Mouse (Mus musculus) lung, postnatal 0 days (tissue): ENCODE measurements around the gene Rnf113a2. TPM values are rescaled to one million over a fixed set of nuclear protein-coding genes. Genes with fewer than 3 reads are reported as not detected.

Source experiments
- ATAC-seq: fragments of 200-750 bp; cut with Nextera tagmentation; 2 replicates; pipeline ENCODE4 v1.8.0; 2017; ENCODE audit warnings: moderate library complexity
- DNase-seq: peaks from one replicate; pipeline ENCODE4 v3.0.0-alpha.2; 2016; ENCODE audit warnings: low spot score
- H3K27ac ChIP-seq: fragments of 300-500 bp; sonication (generic); 2 replicates; pipeline ENCODE4 v1.5.1; 2014; ENCODE audit warnings: antibody characterized with exemption, mild to moderate bottlenecking, low read length, mixed read lengths
- H3K27me3 ChIP-seq: fragments of 300-500 bp; sonication (generic); replicated peaks from 2 replicates; pipeline ENCODE4 v1.6.1; 2014; ENCODE audit warnings: low read length, mixed read lengths; ENCODE audit not compliant: insufficient read depth
- H3K36me3 ChIP-seq: fragments of 300-500 bp; sonication (generic); 2 replicates; pipeline ENCODE4 v1.6.1; 2014; ENCODE audit warnings: low read length, mixed read lengths; ENCODE audit not compliant: insufficient read depth
- H3K4me1 ChIP-seq: fragments of 300-500 bp; sonication (generic); 2 replicates; pipeline ENCODE4 v1.6.1; 2014; ENCODE audit warnings: antibody characterized with exemption, low read depth, low read length, mixed read lengths; ENCODE audit not compliant: insufficient read depth
- H3K4me2 ChIP-seq: fragments of 300-500 bp; sonication (generic); replicated peaks from 2 replicates; pipeline ENCODE4 v1.6.1; 2014; ENCODE audit warnings: low read depth, mild to moderate bottlenecking, low read length, moderate library complexity, mixed read lengths
- H3K4me3 ChIP-seq: fragments of 300-500 bp; sonication (generic); 2 replicates; pipeline ENCODE4 v1.5.1; 2014; ENCODE audit warnings: low read depth, low read length
- H3K9ac ChIP-seq: fragments of 300-500 bp; sonication (generic); replicated peaks from 2 replicates; pipeline ENCODE4 v1.6.1; 2014; ENCODE audit warnings: low read depth, mild to moderate bottlenecking
- H3K9me3 ChIP-seq: fragments of 300-500 bp; sonication (generic); 2 replicates; pipeline ENCODE4 v1.6.1; 2016; ENCODE audit warnings: low read length, mixed read lengths
- CTCF ChIP-seq: IDR thresholded peaks from 2 replicates; pipeline ENCODE4 v1.5.1; 2016; ENCODE audit warnings: antibody characterized with exemption, mild to moderate bottlenecking
- EP300 ChIP-seq: IDR thresholded peaks from 2 replicates; pipeline ENCODE4 v1.6.1; 2016; ENCODE audit warnings: antibody characterized with exemption, mild to moderate bottlenecking, control low read depth
- WGBS: fragments of 180-500 bp; shearing (Covaris S2); extraction: QIAGEN DNeasy Blood & Tissue Kit; methylation state at CpG from one replicate; pipeline ENCODE4 v1.1.7; 2014; 5-methylcytosine and 5-hydroxymethylcytosine counted together
- polyA plus RNA-seq: library from polyadenylated mRNA; unstranded; fragments of >200 nt; fragmentation: Nextera tagmentation; extraction: Ambion mirVana; gene quantifications from 2 replicates; pipeline ENCODE4 v1.2.1, GENCODE M21; 2015

Rnf113a2 gene
- polyA plus RNA-seq, 1 experiment from 2014 or later: 23.0 TPM

- no peaks in the 10 kb centered on the region for H3K27me3 ChIP-seq
- H3K9me3 ChIP-seq: no peaks in the 10 kb centered on the region
- TF ChIP-seq EP300 (no peak), CTCF (no peak)
- no peak overlapping the region for H3K9ac ChIP-seq
- no peak for DNase-seq
- H3K27ac ChIP-seq: no peak overlapping the region
- ATAC-seq: no peak
- H3K36me3 ChIP-seq: 0 out of 2 replicates have a peak, but pooled peaks cover 3% of the 10 kb centered on the region
- H3K4me2 ChIP-seq: no peak overlapping the region
- no peak overlapping the region for H3K4me3 ChIP-seq
- no peaks in the 10 kb centered on the region for H3K4me1 ChIP-seq
These were observed 19.3 kb upstream of the Rnf113a2 start for GRCm38 (mm10) chr12:84397685-84398084.

GRCm38 (mm10) chr12:84398629-84399028, 18.4 kb upstream of the Rnf113a2 start:
- TF ChIP-seq EP300 (no peak), CTCF (no peak)
- Histone ChIP-seq H3K4me3 (no peak overlapping the region), H3K27ac (no peak overlapping the region), H3K9me3 (no peaks in the 10 kb centered on the region), H3K4me1 (no peaks in the 10 kb centered on the region), H3K27me3 (no peaks in the 10 kb centered on the region), H3K9ac (no peak overlapping the region), H3K36me3 (0 out of 2 replicates have a peak, but pooled peaks cover 3% of the 10 kb centered on the region), H3K4me2 (no peak overlapping the region)
- 65% methylated on average over 5 of the region's 5 CpGs for WGBS
- DNase-seq: no peak
- no peak for ATAC-seq

- H3K27ac ChIP-seq: no peak overlapping the region
- ATAC-seq: no peak
- no peaks in the 10 kb centered on the region for H3K27me3 ChIP-seq
- no peak for DNase-seq
- H3K4me2 ChIP-seq: no peak overlapping the region
- H3K4me3 ChIP-seq: no peak overlapping the region
- no peaks in the 10 kb centered on the region for H3K9me3 ChIP-seq
- H3K4me1 ChIP-seq: no peaks in the 10 kb centered on the region
- H3K9ac ChIP-seq: no peak overlapping the region
- no peak for TF ChIP-seq CTCF
- TF ChIP-seq EP300: no peak
- H3K36me3 ChIP-seq: 0 out of 2 replicates have a peak, but pooled peaks cover 3% of the 10 kb centered on the region
- 66% methylated on average over 9 of the region's 9 CpGs for whole genome bisulfite sequencing
These were observed 17.9 kb upstream of the Rnf113a2 start for GRCm38 (mm10) chr12:84399135-84399534.

- peak; percentile 52 for ATAC-seq
- Histone ChIP-seq H3K4me2 (no peak overlapping the region), H3K9ac (no peak overlapping the region)
These were observed 17.3 kb upstream of the Rnf113a2 start for GRCm38 (mm10) chr12:84399663-84400062.

GRCm38 (mm10) chr12:84400068-84400467, 16.9 kb upstream of the Rnf113a2 start:
- Histone ChIP-seq H3K27ac (no peak overlapping the region), H3K4me2 (no peak overlapping the region), H3K36me3 (0 out of 2 replicates have a peak, but pooled peaks cover 3% of the 10 kb centered on the region), H3K27me3 (no peaks in the 10 kb centered on the region), H3K9ac (no peak overlapping the region), H3K4me1 (no peaks in the 10 kb centered on the region), H3K9me3 (no peaks in the 10 kb centered on the region), H3K4me3 (no peak overlapping the region)
- WGBS: 70% methylated on average over 3 of the region's 3 CpGs
- ATAC-seq (no peak), DNase-seq (no peak)
- no peak for TF ChIP-seq EP300
- no peak for TF ChIP-seq CTCF

More at GRCm38 (mm10) chr12:84399663-84400062, 17.3 kb upstream of the Rnf113a2 start:
- Histone ChIP-seq H3K4me3 (no peak overlapping the region), H3K9me3 (no peaks in the 10 kb centered on the region), H3K4me1 (no peaks in the 10 kb centered on the region), H3K27ac (no peak overlapping the region), H3K27me3 (no peaks in the 10 kb centered on the region), H3K36me3 (0 out of 2 replicates have a peak, but pooled peaks cover 3% of the 10 kb centered on the region)
- no peak for TF ChIP-seq EP300
- no peak for TF ChIP-seq CTCF
- DNase-seq: peak; percentile 38
- WGBS: 46% methylated on average over 9 of the region's 9 CpGs

GRCm38 (mm10) chr12:84400653-84401052, 16.3 kb upstream of the Rnf113a2 start:
- no peaks in the 10 kb centered on the region for H3K4me1 ChIP-seq
- WGBS: 23% methylated on average over 3 of the region's 3 CpGs
- H3K27ac ChIP-seq: 0 out of 2 replicates have a peak overlapping the region, but pooled peaks have one; percentile 8
- no peak overlapping the region for H3K4me2 ChIP-seq
- DNase-seq: peak; percentile 51
- ATAC-seq: no peak
- TF ChIP-seq EP300: no peak
- no peak for TF ChIP-seq CTCF
- no peaks in the 10 kb centered on the region for H3K27me3 ChIP-seq
- H3K9ac ChIP-seq: no peak overlapping the region
- 0 out of 2 replicates have a peak, but pooled peaks cover 3% of the 10 kb centered on the region for H3K36me3 ChIP-seq
- H3K4me3 ChIP-seq: no peak overlapping the region
- no peaks in the 10 kb centered on the region for H3K9me3 ChIP-seq

GRCm38 (mm10) chr12:84402923-84403322, 14.1 kb upstream of the Rnf113a2 start:
- H3K27me3 ChIP-seq: no peaks in the 10 kb centered on the region
- H3K27ac ChIP-seq: no peak overlapping the region
- 60% methylated on average over 9 of the region's 9 CpGs for WGBS
- no peak overlapping the region for H3K4me2 ChIP-seq
- H3K36me3 ChIP-seq: no peaks in the 10 kb centered on the region
- TF ChIP-seq CTCF: no peak
- no peak for TF ChIP-seq EP300
- H3K4me1 ChIP-seq: no peaks in the 10 kb centered on the region
- H3K9me3 ChIP-seq: no peaks in the 10 kb centered on the region
- no peak overlapping the region for H3K4me3 ChIP-seq
- DNase-seq (no peak), ATAC-seq (no peak)
- H3K9ac ChIP-seq: no peak overlapping the region
